9 mouse cellular contexts compared by ENCODE assay signal in the genomic region with DNA sequence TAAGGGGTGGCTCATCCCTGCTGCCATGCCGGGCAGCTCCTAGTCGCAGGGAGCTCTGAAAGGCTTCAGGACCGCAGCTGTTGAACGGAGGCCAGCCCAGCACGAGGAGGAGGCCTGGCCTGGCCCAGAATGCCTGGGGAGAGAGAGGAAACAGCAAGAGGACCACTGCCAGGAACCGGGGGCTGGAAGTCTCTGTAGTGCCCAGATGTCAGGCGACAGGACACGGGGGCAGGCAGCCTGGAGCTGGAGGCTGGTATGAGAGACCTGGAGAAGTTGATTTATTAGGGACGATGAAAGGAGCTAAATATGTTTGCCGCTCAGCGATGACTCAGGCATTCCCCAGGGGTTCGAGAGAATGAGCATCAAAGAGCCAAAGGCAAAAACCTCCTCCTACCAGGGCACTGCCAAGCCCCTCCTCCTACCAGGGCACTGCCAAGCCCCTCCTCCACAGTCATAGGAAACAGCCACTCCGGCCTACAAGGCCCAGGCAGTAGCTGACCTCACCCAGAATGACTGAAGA. TPM values are rescaled to one million over a fixed set of nuclear protein-coding genes. Genes with fewer than 3 reads are reported as not detected.
DNase-seq lines count a peak whose midpoint lies in the region; ATAC-seq lines count a peak whose summit lies in the region.
"Had no signal": no experiment of that assay in that cellular context is flagged by ENCODE, and none has a peak within 500 bp of the region (broad histone marks: within the 10 kb centered on the region; RNA-seq: fewer than 3 reads in every experiment).

No protein-coding gene starts in this region.

- H3K4me2 ChIP-seq in forebrain, embryonic 12.5 days: no peak overlapping the region
- H3K4me2 ChIP-seq in forebrain, embryonic 11.5 days (ENCODE audit: low read depth, low read length, severe bottlenecking): no peak overlapping the region
- no peak overlapping the region for H3K4me2 ChIP-seq in hindbrain, embryonic 16.5 days (ENCODE audit: low read length)
- H3K4me2 ChIP-seq: embryonic facial prominence, embryonic 12.5 days had no signal

- H3K27me3 ChIP-seq in forebrain, embryonic 12.5 days: peaks cover 17% of the 10 kb centered on the region
- no peaks in the 10 kb centered on the region for H3K27me3 ChIP-seq in forebrain, embryonic 11.5 days (ENCODE audit: control insufficient read depth, insufficient read depth, low read length)
- peaks cover 2% of the 10 kb centered on the region; the same call in 1 of the 2 replicates for H3K27me3 ChIP-seq in hindbrain, embryonic 16.5 days (replicated peaks; ENCODE audit: control insufficient read depth, insufficient read depth, low read length)

- DNase-seq in forebrain, embryonic 11.5 days (ENCODE audit: low spot score): no peak
- DNase-seq in cerebellum, adult 11-12 months: peak; percentile 33
- DNase-seq in gastrocnemius, postnatal 25 days: peak; percentile 72
- DNase-seq in left cerebral cortex, postnatal 14 days (ENCODE audit: low spot score in 2 of 2): peak; percentile 45 to 54
- DNase-seq in ovary, adult 18-20 months (ENCODE audit: low spot score): peak; percentile 75
- DNase-seq in embryo, embryonic 10.5 days (ENCODE audit: low spot score): no peak

- no peaks in the 10 kb centered on the region for H3K9me3 ChIP-seq in forebrain, embryonic 12.5 days
- H3K9me3 ChIP-seq in forebrain, embryonic 11.5 days (ENCODE audit: control insufficient read depth, low read length): no peaks in the 10 kb centered on the region
- no peaks in the 10 kb centered on the region for H3K9me3 ChIP-seq in hindbrain, embryonic 16.5 days (ENCODE audit: control insufficient read depth, low read length)
- H3K9me3 ChIP-seq: embryonic facial prominence, embryonic 12.5 days had no signal

- no peak for ATAC-seq in forebrain, embryonic 12.5 days (ENCODE audit: low FRiP score)
- ATAC-seq in forebrain, embryonic 11.5 days (replicated peaks; ENCODE audit: low FRiP score): no peak
- peak; percentile 86 for ATAC-seq in hindbrain, embryonic 16.5 days

- H3K4me3 ChIP-seq in forebrain, embryonic 12.5 days (replicated peaks): no peak overlapping the region
- no peak overlapping the region for H3K4me3 ChIP-seq in forebrain, embryonic 11.5 days (ENCODE audit: low read depth, low read length)
- no peak overlapping the region for H3K4me3 ChIP-seq in hindbrain, embryonic 16.5 days (ENCODE audit: low read length)
- H3K4me3 ChIP-seq: embryonic facial prominence, embryonic 12.5 days had no signal

- H3K36me3 ChIP-seq in forebrain, embryonic 12.5 days (replicated peaks): no peaks in the 10 kb centered on the region
- H3K36me3 ChIP-seq in forebrain, embryonic 11.5 days (ENCODE audit: control insufficient read depth, insufficient read depth, low read length): no peaks in the 10 kb centered on the region
- no peaks in the 10 kb centered on the region for H3K36me3 ChIP-seq in hindbrain, embryonic 16.5 days (ENCODE audit: control insufficient read depth, insufficient read depth, low read length)
- H3K36me3 ChIP-seq: embryonic facial prominence, embryonic 12.5 days had no signal

- intact Hi-C loops in left cerebral cortex, postnatal 14 days (cut with DNase I): no loop called here

- H3K4me1 ChIP-seq in forebrain, embryonic 12.5 days: peaks cover 7% of the 10 kb centered on the region; the same call in 1 of the 2 replicates
- no peaks in the 10 kb centered on the region for H3K4me1 ChIP-seq in forebrain, embryonic 11.5 days (replicated peaks; ENCODE audit: control insufficient read depth, insufficient read depth, low read length)
- peaks cover 6% of the 10 kb centered on the region; the same call in 1 of the 2 replicates for H3K4me1 ChIP-seq in hindbrain, embryonic 16.5 days (ENCODE audit: control insufficient read depth, insufficient read depth, low read depth, low read length)
- H3K4me1 ChIP-seq: embryonic facial prominence, embryonic 12.5 days had no signal

- no peak overlapping the region for H3K9ac ChIP-seq in forebrain, embryonic 12.5 days
- no peak overlapping the region for H3K9ac ChIP-seq in forebrain, embryonic 11.5 days (ENCODE audit: low read length)
- no peak overlapping the region for H3K9ac ChIP-seq in hindbrain, embryonic 16.5 days (ENCODE audit: low read depth, low read length)
- H3K9ac ChIP-seq: embryonic facial prominence, embryonic 12.5 days had no signal

- WGBS in forebrain, embryonic 12.5 days: 62% methylated on average over 13 of the region's 13 CpGs
- 69% methylated on average over 13 of the region's 13 CpGs for WGBS in forebrain, embryonic 11.5 days
- 10% methylated on average over 13 of the region's 13 CpGs for WGBS in hindbrain, embryonic 16.5 days

- H3K27ac ChIP-seq in forebrain, embryonic 12.5 days: peak overlapping the region; percentile 36; the same call in 1 of the 2 replicates
- no peak overlapping the region for H3K27ac ChIP-seq in forebrain, embryonic 11.5 days (ENCODE audit: low read depth, low read length)
- H3K27ac ChIP-seq in hindbrain, embryonic 16.5 days (ENCODE audit: low read depth, low read length): peak overlapping the region; percentile 41; the same call in 1 of the 2 replicates
- H3K27ac ChIP-seq: embryonic facial prominence, embryonic 12.5 days had no signal

RNA-seq across cellular contexts. Expression of gene Cyth4, which starts 27.6 kb away (rescaled TPM):
- polyA plus RNA-seq in forebrain, embryonic 12.5 days (2016; fragmentation: Nextera tagmentation; extraction: Ambion mirVana): 3.5 and 4.5 TPM in 2 replicates
- 1.9 and 2.0 TPM in 2 replicates for polyA plus RNA-seq in forebrain, embryonic 11.5 days (2014; fragmentation: Nextera tagmentation; extraction: Ambion mirVana)
- 1 to 10 TPM; 2.4 to 2.8 TPM for total RNA-seq in gastrocnemius, postnatal 25 days (2021)
- polyA plus RNA-seq in hindbrain, embryonic 16.5 days (2015; fragmentation: Nextera tagmentation; extraction: Ambion mirVana): 6.2 and 6.4 TPM in 2 replicates
- 10 to 100 TPM; 11.6 to 12.3 TPM for total RNA-seq in left cerebral cortex, postnatal 14 days (2021)

RNA-seq across cellular contexts. Expression of gene Rac2, which starts 51.9 kb away (rescaled TPM):
- 2.6 and 4.6 TPM in 2 replicates for polyA plus RNA-seq in forebrain, embryonic 12.5 days (2016; fragmentation: Nextera tagmentation; extraction: Ambion mirVana)
- polyA plus RNA-seq in forebrain, embryonic 11.5 days (2014; fragmentation: Nextera tagmentation; extraction: Ambion mirVana): 5.7 and 9.4 TPM in 2 replicates
- 1 to 10 TPM in 1 of 2 experiments, under 1 TPM in 1; 0.43 to 3.4 TPM for total RNA-seq in gastrocnemius, postnatal 25 days (2021)
- 4.0 and 5.7 TPM in 2 replicates for polyA plus RNA-seq in hindbrain, embryonic 16.5 days (2015; fragmentation: Nextera tagmentation; extraction: Ambion mirVana)
- 1 to 10 TPM; 2.3 to 4.6 TPM for total RNA-seq in left cerebral cortex, postnatal 14 days (2021)

Comparison
In these comparisons a context has a peak if more than half of its experiments do, and no peak if none do; other contexts are left out.
1. DNase-seq: peak in cerebellum, adult 11-12 months (single experiment), gastrocnemius, postnatal 25 days (single experiment), left cerebral cortex, postnatal 14 days (2 of 2) and ovary, adult 18-20 months (single experiment); none in forebrain, embryonic 11.5 days (single experiment) and embryo, embryonic 10.5 days (single experiment).